Mouse (Mus musculus) bone marrow, adult 2 months (tissue): ENCODE results near the gene Btd. TPM values are rescaled to one million over a fixed set of nuclear protein-coding genes. Genes with fewer than 3 reads are reported as not detected.

Experiments
- H3K27ac ChIP-seq: fragments of 200-500 bp; 2 replicates; pipeline ENCODE4 v1.5.1; 2012; ENCODE audit warnings: low read depth, mild to moderate bottlenecking, control low read depth, inconsistent platforms, low read length; ENCODE audit not compliant: control insufficient read depth, poor library complexity, insufficient read depth
- H3K4me1 ChIP-seq: fragments of 200-500 bp; 2 replicates; pipeline ENCODE4 v1.6.1; 2011; ENCODE audit warnings: low read length; ENCODE audit not compliant: control insufficient read depth, insufficient read depth
- H3K4me3 ChIP-seq: fragments of 200-500 bp; replicated peaks from 2 replicates; pipeline ENCODE3; 2011; ENCODE audit warnings: mild to moderate bottlenecking, low read depth, low read length, control low read depth; ENCODE audit not compliant: control insufficient read depth
- CTCF ChIP-seq: fragments of 200-500 bp; IDR thresholded peaks from 2 replicates; pipeline ENCODE4 v1.5.1; 2011; ENCODE audit warnings: low read length, control low read depth; ENCODE audit not compliant: control insufficient read depth, insufficient read depth
- POLR2A ChIP-seq: fragments of 200-500 bp; IDR thresholded peaks from 2 replicates; pipeline ENCODE4 v1.6.1; 2011; ENCODE audit warnings: low read depth, mild to moderate bottlenecking, control low read depth, low read length, borderline replicate concordance; ENCODE audit not compliant: control insufficient read depth
- WGBS: fragments of 180-500 bp; shearing (Covaris S2); methylation state at CpG from one replicate; pipeline ENCODE4 v1.1.7; 2018; 5-methylcytosine and 5-hydroxymethylcytosine counted together
- polyA plus RNA-seq: library from polyadenylated mRNA; stranded (reverse); fragments of >200 nt; gene quantifications from 2 replicates; pipeline ENCODE4 v1.2.4, GENCODE M21; 2011; ENCODE audit warnings: low replicate concordance; ENCODE audit not compliant: missing spikeins, insufficient read depth, insufficient read length

Btd gene
- polyA plus RNA-seq, 1 experiment, result 2.5 TPM

- WGBS, result 80% methylated on average over 6 of the region's 6 CpGs
- Histone ChIP-seq H3K4me3 (no peak overlapping the region), H3K4me1 (no peaks in the 10 kb centered on the region), H3K27ac (no peak overlapping the region)
- TF ChIP-seq POLR2A (no peak), CTCF (peak; percentile 43; the same call in 1 of the 2 replicates)
These were observed 35.3 kb upstream of the Btd start for GRCm38 (mm10) chr14:31605514-31605913.

GRCm38 (mm10) chr14:31611986-31612385 is 28.8 kb upstream of the Btd start:
- Histone ChIP-seq H3K27ac (no peak overlapping the region), H3K4me3 (no peak overlapping the region), H3K4me1 (no peaks in the 10 kb centered on the region)
- TF ChIP-seq POLR2A (no peak), CTCF (peak; percentile 21; the same call in 1 of the 2 replicates)
- 68% methylated on average over 4 of the region's 4 CpGs for WGBS

GRCm38 (mm10) chr14:31613671-31614070 is 27.2 kb upstream of the Btd start:
- Histone ChIP-seq H3K4me1 (no peaks in the 10 kb centered on the region; the same call in 1 of the 2 replicates), H3K4me3 (no peak overlapping the region), H3K27ac (no peak overlapping the region; the same call in 1 of the 2 replicates)
- TF ChIP-seq POLR2A, result no peak
- TF ChIP-seq CTCF, result no peak
- WGBS, result 41% methylated on average over 5 of the region's 5 CpGs

GRCm38 (mm10) chr14:31617204-31617603 is 23.6 kb upstream of the Btd start:
- Histone ChIP-seq H3K4me1 (no peaks in the 10 kb centered on the region; the same call in 1 of the 2 replicates), H3K27ac (no peak overlapping the region), H3K4me3 (no peak overlapping the region)
- TF ChIP-seq CTCF, result no peak
- TF ChIP-seq POLR2A, result no peak
- WGBS, result 83% methylated on average over 9 of the region's 9 CpGs

GRCm38 (mm10) chr14:31617997-31618396 is 22.8 kb upstream of the Btd start:
- Histone ChIP-seq H3K27ac (no peak overlapping the region), H3K4me1 (no peaks in the 10 kb centered on the region; the same call in 1 of the 2 replicates), H3K4me3 (no peak overlapping the region)
- 36% methylated on average over 3 of the region's 3 CpGs for WGBS
- TF ChIP-seq CTCF (no peak), POLR2A (no peak)

- 79% methylated on average over 9 of the region's 9 CpGs for WGBS
- TF ChIP-seq POLR2A (no peak), CTCF (no peak)
- H3K4me1 ChIP-seq, result no peaks in the 10 kb centered on the region; the same call in 1 of the 2 replicates
- H3K4me3 ChIP-seq, result no peak overlapping the region
- no peak overlapping the region for H3K27ac ChIP-seq
These were observed 20.1 kb upstream of the Btd start for GRCm38 (mm10) chr14:31620591-31621223.

- no peak for TF ChIP-seq CTCF
- TF ChIP-seq POLR2A, result no peak
- WGBS, result 83% methylated on average over 12 of the region's 12 CpGs
- no peak overlapping the region for H3K27ac ChIP-seq
- H3K4me1 ChIP-seq, result no peaks in the 10 kb centered on the region
- H3K4me3 ChIP-seq, result no peak overlapping the region
These were observed 18.1 kb upstream of the Btd start for GRCm38 (mm10) chr14:31622748-31623147.

- Histone ChIP-seq H3K27ac (no peak overlapping the region), H3K4me1 (no peaks in the 10 kb centered on the region), H3K4me3 (no peak overlapping the region)
- TF ChIP-seq POLR2A, result no peak
- TF ChIP-seq CTCF, result no peak
- WGBS, result 87% methylated on average over 7 of the region's 7 CpGs
These were observed 10.2 kb upstream of the Btd start for GRCm38 (mm10) chr14:31630677-31631076.
